Mouse (Mus musculus) E14TG2a.4 (cell line): ENCODE data around the gene Urad.

Experiments
- H3K27me3 ChIP-seq: 2 replicates; pipeline ENCODE4 v1.6.1; 2014; ENCODE audit warnings: low read length, control low read depth; ENCODE audit not compliant: insufficient read depth
- H3K36me3 ChIP-seq: 2 replicates; pipeline ENCODE4 v1.6.1; 2014; ENCODE audit warnings: low read length, control low read depth; ENCODE audit not compliant: insufficient read depth
- H3K4me1 ChIP-seq: replicated peaks from 2 replicates; pipeline ENCODE4 v1.6.1; 2014; ENCODE audit warnings: low read depth, low read length, control low read depth
- H3K4me3 ChIP-seq: replicated peaks from 2 replicates; pipeline ENCODE4 v1.5.1; 2014; ENCODE audit warnings: mild to moderate bottlenecking, low read length
- H3K9me3 ChIP-seq: 2 replicates; pipeline ENCODE4 v1.6.1; 2014; ENCODE audit warnings: low read length, control low read depth
- CTCF ChIP-seq: conservative IDR thresholded peaks from 2 replicates; pipeline ENCODE4 v1.5.1; 2014; ENCODE audit warnings: low read length
- NANOG ChIP-seq: IDR thresholded peaks from 2 replicates; pipeline ENCODE4 v1.6.1; 2014; ENCODE audit warnings: borderline replicate concordance, low read length, mixed read lengths
- POU5F1 ChIP-seq: IDR thresholded peaks from 2 replicates; pipeline ENCODE4 v1.6.1; 2014; ENCODE audit warnings: low read length, borderline replicate concordance

Gene Urad

DNA sequence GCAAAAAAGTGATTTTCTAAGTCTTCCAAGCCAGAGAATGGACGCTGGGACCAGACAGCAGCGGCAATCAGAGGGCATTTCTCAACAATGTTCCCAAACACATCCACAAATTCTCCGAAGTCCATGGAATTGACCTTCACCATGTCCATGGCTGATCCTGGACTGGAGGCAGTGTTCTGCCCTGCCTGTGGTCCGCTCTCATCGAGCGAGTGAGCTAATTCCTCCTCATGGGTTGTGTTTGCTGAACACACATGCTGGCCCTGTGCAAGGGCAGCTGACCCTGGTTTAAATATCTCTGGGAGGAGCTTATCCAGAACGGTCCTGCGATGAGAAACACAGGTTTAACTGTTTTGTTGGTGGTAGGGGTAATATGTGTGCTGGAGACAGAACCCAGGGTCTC is at the start of gene Urad:
TSS of gene Urad (minus strand) at position 258 of the 400 bp plus-strand sequence.
- TF ChIP-seq CTCF, result no peak
- no peak for TF ChIP-seq NANOG
- no peak for TF ChIP-seq POU5F1
- Histone ChIP-seq H3K9me3 (no peaks in the 10 kb centered on the region), H3K4me1 (peaks cover 12% of the 10 kb centered on the region; the same call in 1 of the 2 replicates), H3K27me3 (peaks cover 56% of the 10 kb centered on the region), H3K36me3 (no peaks in the 10 kb centered on the region), H3K4me3 (no peak within 1 kb of the TSS)

DNA sequence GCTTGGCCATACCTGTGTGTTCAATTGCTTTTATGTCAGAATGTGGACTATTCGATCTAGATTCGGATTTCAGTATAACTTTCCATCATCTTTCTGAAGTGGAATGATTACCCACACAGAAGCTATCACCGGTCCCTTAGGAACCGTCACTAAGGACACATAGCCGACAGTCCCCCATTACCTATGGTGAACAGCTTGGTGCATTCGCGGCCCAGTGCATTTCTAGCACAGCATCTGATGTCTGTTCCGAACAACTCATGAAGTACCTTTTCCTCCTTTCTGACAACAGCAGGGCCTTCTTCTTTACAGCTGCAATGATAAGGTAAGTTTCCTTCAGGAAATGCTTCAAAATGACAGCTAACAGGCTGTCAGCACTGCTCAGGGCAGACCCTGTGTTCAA is 48.0 kb upstream of the Urad start:
- TF ChIP-seq POU5F1 (no peak), CTCF (no peak), NANOG (no peak)
- H3K36me3 ChIP-seq, result no peaks in the 10 kb centered on the region
- H3K9me3 ChIP-seq, result no peaks in the 10 kb centered on the region
- peaks cover 14% of the 10 kb centered on the region for H3K27me3 ChIP-seq
- H3K4me3 ChIP-seq, result no peak overlapping the region
- peaks cover 9% of the 10 kb centered on the region; the same call in 1 of the 2 replicates for H3K4me1 ChIP-seq

DNA sequence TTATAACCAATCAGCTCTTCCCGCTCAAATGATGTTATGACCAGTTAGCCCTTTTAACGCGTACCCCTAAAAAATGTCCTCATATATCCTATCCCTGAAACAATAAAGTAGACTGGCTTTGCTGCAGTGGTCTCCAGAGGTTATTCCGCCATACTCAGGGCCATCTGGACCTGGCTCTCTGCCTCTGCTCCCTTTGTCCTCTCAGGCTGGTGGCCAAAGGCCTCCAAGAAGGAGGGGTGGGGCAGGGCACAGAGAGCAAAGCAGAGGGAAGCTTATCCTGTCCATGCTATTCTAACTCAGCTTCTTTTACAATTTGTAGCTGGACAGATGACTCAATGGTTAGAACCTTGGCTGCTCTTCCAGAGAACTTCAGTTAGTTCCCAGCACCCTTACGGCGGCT is 46.0 kb upstream of the Urad start:
- TF ChIP-seq POU5F1, result no peak
- no peak for TF ChIP-seq CTCF
- TF ChIP-seq NANOG, result no peak
- H3K9me3 ChIP-seq, result no peaks in the 10 kb centered on the region
- H3K4me3 ChIP-seq, result no peak overlapping the region
- peaks cover 7% of the 10 kb centered on the region; the same call in 1 of the 2 replicates for H3K27me3 ChIP-seq
- peaks cover 9% of the 10 kb centered on the region; the same call in 1 of the 2 replicates for H3K4me1 ChIP-seq
- no peaks in the 10 kb centered on the region for H3K36me3 ChIP-seq

DNA sequence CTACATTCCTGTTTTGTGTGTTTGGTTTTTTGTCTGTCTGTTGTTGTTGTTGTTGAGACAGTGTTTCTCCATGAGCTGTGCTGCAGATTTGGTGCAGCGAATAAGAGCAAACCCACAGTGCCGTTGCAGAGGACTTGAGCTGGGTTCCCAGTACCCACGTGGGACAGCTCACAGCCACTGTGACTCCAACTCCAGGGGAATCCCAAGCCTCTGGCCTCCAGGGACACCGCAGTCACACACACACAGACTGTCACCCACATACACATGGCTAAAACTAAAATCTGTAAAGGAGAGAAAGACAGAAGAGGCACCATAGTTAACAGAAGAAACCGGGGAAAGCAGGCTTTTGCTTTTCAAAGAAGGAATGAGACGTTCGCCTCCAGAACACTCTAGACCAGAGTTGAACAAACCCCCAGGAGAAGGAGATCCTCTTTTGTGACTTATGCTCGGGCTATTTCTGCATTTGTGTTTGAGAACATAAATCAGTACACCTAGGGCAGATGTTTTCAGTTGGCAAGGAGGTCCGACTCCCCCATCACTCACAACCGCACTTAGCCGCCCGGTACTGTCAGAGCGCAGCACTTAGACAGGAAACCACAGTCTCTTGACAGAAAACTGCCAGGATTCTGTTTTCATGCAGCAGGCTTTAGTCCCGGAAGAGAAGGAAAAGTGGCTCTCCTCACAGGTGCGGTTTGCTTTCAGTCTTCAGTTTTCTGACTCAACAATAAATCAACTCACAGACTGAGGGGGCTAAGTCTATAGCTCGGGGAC is 43.9 kb upstream of the Urad start:
- peaks cover 12% of the 10 kb centered on the region for H3K4me1 ChIP-seq
- peaks cover 9% of the 10 kb centered on the region for H3K27me3 ChIP-seq
- H3K4me3 ChIP-seq, result no peak overlapping the region
- no peaks in the 10 kb centered on the region for H3K9me3 ChIP-seq
- TF ChIP-seq NANOG, result no peak
- no peak for TF ChIP-seq POU5F1
- TF ChIP-seq CTCF, result no peak
- H3K36me3 ChIP-seq, result no peaks in the 10 kb centered on the region

DNA sequence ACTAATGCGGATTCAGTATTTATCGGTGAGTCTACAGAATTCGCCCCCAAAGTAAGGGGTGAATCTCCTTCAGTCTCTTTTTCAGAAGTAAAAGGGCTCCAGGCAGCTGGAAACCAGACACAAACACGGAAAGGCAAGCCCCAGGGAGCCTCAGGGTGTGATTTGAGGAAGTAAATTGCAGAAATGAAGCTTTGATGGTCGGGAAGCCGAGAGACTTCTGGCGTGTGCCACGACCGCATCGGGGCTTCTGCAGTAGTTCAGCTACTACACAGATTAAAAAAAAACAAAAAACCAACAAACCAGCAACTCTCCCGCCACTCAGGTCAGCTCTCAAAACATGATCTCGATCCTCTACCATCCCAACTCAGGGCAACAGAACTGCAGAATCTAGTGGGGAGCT is 40.8 kb upstream of the Urad start:
- TF ChIP-seq POU5F1 (no peak), NANOG (no peak), CTCF (no peak)
- no peak overlapping the region for H3K4me3 ChIP-seq

GRCm38 (mm10) chr5:147358481-147358880 is 36.2 kb upstream of the Urad start:
- H3K4me3 ChIP-seq, result no peak overlapping the region
- H3K9me3 ChIP-seq, result no peaks in the 10 kb centered on the region
- TF ChIP-seq NANOG (no peak), CTCF (no peak), POU5F1 (no peak)
- H3K36me3 ChIP-seq, result no peaks in the 10 kb centered on the region
- H3K27me3 ChIP-seq, result peaks cover 4% of the 10 kb centered on the region
- H3K4me1 ChIP-seq, result peaks cover 52% of the 10 kb centered on the region

More for the DNA sequence above, 40.8 kb upstream of the Urad start:
- Histone ChIP-seq H3K27me3 (peaks cover 8% of the 10 kb centered on the region), H3K9me3 (no peaks in the 10 kb centered on the region), H3K4me1 (peaks cover 26% of the 10 kb centered on the region), H3K36me3 (no peaks in the 10 kb centered on the region)

DNA sequence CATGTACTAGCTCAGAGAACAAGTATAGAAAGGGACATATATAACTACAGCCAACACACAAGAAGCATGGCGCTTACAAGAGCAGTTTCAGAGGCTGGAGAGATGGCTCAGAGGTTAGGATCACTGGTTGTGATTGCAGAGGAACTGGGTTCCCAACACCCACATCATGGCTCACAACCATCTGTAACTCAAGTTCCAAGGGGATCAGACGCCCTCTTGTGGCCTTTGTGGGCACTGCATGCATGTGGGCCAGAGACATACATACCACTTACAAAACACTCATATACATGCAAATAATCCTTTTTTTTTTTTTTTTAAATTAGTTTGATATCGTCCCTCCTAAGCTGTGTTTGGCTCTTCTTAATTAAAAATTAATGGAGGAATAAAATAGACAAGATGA is 35.3 kb upstream of the Urad start:
- H3K4me3 ChIP-seq, result no peak overlapping the region
- peaks cover 52% of the 10 kb centered on the region for H3K4me1 ChIP-seq
- H3K27me3 ChIP-seq, result peaks cover 4% of the 10 kb centered on the region; the same call in 1 of the 2 replicates
- H3K9me3 ChIP-seq, result no peaks in the 10 kb centered on the region
- H3K36me3 ChIP-seq, result no peaks in the 10 kb centered on the region
- TF ChIP-seq NANOG (no peak), POU5F1 (no peak), CTCF (peak; percentile 94)

GRCm38 (mm10) chr5:147356260-147357055 is 34.2 kb upstream of the Urad start:
- no peak for TF ChIP-seq POU5F1
- no peak for TF ChIP-seq CTCF
- TF ChIP-seq NANOG, result no peak

More at GRCm38 (mm10) chr5:147356260-147357055, 34.2 kb upstream of the Urad start:
- H3K4me3 ChIP-seq, result no peak overlapping the region
- peaks cover 50% of the 10 kb centered on the region for H3K4me1 ChIP-seq
- H3K9me3 ChIP-seq, result no peaks in the 10 kb centered on the region
- peaks cover 12% of the 10 kb centered on the region; the same call in 1 of the 2 replicates for H3K27me3 ChIP-seq
- no peaks in the 10 kb centered on the region for H3K36me3 ChIP-seq
